Mouse (Mus musculus) retina, adult 2 months (tissue): ENCODE measurements around the gene Sfxn2.
A peak's percentile ranks its signal among the peaks of the same experiment; 100 is the strongest.

ENCODE experiments used
- DNase-seq: peaks from one replicate; pipeline ENCODE4 v3.0.0-alpha.2; 2012; ENCODE audit warnings: low read depth, low spot score

The Sfxn2 gene

DNA sequence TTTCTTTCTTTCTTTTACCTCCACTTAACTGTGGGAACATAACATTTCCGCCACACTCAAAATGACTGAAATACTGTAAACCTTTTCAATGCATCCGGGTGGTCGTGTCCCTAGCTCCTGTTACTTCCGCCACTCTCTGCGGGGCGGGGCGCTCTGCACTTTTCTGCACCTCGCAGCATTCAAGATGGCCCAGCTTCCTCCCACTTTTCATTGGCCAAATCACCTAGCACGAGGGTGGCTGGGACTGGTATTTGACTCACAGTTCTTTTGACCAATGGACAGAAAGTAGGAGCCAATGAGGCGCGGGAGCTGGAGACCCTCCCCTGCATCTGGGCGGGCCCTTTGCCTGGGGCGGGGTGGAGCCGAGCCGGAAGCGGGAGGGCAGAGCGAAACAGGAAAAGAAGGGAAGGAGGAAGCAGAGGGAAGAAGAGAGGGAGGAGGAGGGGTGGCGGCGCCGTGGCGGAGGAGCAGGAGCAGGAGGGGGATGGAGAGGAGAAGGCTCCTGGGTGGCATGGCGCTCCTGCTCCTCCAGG lies 25.6 kb downstream of the Sfxn2 start, which contains the start of gene Wbp1l:
TSS of gene Wbp1l (plus strand) at position 365 of the 533 bp plus-strand sequence.
- DNase-seq = peak; percentile 66

DNA sequence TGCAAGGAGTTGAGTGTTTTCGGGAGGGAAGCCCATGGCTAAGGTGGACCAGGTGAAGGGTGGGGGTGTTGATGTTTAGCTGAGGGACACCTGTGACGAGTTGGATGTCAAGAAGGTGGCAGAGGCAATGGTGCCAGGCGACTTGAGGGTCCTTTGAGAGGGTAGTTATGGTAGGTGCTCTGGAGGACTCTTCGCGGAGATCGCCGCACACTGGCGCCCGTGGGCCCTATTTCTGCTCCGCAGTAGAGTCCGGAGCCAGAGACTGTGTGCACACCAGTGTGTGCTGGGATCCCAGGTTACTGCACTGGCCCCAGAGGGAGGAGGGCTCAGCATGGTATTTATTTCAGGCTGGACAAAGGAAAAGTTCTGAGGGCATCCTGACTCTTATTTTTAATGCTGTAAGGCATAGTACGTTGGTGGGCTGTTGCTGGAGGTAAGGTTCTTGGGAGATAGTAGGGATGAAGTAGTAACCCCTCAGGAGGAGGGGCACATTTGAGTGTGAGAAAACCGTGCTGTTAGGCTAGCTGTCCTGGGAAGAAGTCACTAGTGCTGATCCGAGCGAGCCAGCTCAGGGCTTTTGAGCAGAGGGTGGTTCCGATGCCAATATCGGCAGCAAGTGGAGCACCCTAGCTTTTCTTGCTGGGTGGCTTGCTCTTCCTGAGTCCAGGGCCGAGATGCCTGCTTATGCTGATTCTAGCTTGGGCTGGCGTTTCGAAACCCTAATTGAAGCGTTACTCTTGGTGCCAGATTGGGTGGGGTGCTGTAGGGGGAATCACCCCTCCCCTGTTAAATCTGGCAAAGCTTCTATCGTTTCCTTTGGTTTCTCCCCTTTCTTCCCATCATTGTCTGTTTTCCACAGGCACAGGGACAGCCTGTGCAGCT lies 26.5 kb downstream of the Sfxn2 start:
- DNase-seq = no peak

DNA sequence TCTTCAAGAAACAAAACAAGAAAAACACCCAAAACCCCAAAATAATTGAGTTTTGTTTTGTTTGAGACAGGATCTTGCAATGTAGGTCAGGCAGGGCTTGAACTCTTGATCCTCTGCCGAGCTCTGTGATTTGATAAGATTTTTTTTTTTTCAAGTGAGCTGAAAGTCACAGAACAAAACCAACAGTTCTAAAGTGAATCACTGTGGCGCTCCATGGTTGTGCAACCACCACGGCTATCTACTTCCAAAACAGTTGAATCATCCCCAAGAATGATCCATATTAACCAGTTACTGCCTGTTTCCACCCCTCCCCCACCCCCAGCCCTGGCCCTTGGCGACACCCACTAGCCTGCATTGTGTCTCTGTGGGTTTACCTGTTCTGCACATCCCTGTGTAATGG lies 27.2 kb downstream of the Sfxn2 start:
- no peak for DNase-seq

DNA sequence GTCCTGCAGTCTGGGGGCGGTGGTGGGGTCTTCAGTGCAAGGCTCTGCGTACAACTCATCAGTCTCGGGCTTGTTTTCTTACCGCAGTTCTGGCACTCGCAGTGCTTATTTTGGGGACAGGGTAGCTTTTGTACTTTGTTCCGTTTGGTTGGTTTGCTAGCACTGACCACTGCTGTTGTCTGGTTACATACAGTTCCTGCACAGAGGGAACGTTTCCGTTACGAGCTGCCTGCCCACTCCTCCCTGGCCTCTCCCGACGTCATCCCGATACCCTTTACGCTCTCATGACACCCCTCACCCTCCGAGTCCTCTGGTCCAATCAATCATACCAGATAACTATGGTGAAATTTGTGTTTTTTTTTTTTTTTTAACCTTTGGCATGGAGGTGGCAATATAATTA lies 28.3 kb downstream of the Sfxn2 start:
- no peak for DNase-seq

DNA sequence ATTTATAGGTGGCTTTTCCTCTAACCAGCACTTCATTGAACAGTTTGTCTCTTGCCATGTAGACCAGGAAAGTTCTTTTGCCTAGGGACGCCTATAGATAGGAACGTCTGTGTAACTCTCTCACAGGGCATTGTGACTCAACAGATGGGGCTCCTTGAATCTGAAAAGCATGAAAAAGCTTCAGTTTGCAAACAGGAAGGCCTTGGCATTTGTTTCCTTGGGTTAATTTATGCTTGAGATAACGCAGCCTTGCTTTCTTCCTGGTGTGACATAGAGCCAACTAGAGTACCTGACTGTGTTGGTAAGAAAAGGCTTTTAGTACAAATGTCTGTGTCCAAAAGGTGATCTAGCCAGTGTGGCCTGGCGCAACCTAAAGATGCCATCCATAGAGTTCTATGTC lies 29.2 kb downstream of the Sfxn2 start:
- DNase-seq = no peak

DNA sequence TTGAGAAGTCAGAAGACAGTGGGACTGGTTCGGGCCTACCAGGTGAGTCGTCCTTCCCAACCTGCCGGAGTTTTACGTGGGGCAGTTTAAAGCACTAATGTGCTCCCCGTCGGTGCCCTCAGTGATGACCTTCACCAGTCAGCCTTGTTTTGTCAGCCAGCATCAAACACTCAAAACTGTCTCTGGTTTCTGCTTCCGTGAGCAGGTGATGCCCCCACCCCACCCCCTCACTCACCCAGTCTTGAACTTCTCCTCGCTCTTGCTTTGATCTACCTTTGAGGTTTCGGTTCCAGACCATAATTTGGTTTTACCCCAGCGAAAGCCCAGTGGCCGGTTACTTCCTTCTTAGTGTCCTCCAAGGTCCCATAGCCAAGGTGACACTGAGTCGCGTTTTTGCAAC lies 33.6 kb downstream of the Sfxn2 start:
- no peak for DNase-seq

DNA sequence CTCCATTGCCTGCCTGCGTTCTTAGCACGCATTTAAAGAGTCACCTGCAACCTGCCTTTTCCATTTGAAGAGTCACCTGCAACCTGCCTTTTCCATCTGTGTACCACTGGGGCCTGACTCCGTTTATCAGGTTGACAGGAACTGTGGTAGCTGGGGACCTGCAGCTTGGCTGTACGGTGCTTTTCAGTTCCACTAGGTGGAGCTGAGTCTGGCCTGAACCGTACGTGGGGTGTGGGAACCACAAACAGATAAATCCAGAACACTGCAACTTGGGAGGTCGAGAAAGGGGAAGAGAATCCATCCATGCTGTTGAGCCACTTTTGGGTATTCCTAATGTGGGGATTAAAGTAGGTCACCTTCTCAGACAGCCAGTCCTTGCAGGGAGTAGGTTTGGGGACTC lies 34.3 kb downstream of the Sfxn2 start:
- DNase-seq = no peak

DNA sequence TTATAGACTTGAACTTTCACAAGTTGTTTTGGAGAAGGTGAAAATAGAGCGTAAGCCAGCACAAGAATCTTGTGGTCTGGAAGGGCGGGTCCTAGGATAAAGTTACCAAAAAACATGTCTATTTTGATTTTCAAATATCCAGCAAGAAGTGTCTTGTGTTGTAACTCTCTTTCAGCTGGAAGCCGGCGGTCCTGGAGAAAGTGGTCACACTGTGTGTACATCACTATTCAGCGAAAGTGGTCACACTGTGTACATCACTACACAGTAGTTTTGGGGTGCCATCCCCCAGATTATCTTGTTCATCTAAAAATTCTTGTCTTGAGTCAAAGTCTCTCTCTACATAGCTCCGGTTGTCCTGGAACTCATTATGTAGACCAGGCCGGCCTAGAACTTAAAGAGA lies 35.0 kb downstream of the Sfxn2 start:
- no peak for DNase-seq

DNA sequence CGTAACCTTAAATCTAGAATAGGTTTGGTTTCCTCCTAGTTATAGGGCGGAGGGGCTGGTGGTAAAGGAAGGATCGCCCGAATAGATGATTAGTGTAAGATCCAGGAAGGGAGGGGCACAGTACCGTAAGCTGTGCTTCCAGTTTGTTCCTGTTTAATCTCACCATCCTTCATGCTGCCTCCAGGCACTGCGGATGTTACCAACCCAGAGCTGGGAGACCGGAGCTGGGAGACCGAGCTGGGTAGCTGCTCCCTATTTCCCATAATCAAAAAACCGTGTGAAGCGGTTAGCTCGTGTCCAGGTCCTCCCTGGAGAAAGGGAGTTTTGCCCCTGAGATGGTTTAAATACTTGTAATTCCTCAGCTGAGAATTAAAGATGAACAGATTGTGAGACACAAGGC lies 43.2 kb downstream of the Sfxn2 start:
- DNase-seq = no peak

DNA sequence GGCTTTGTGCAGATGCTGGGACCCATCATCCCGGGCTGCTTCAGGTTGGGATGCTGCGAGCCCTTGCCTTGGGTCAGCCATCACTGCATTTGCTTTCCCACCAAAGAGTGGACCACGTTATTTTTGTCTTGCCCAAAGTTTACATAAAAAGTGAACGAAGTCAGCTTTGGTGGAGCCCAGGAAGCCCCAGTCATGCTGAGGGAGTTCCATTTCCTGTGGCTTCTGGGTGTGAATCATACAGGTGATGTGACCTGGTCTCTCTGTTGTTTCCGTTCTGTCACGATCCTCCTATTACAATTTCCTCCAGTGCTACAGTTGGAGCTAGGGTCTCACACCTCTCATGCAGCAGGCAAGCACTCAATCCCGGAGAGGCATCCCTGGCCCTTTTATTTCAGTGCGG lies 44.2 kb downstream of the Sfxn2 start:
- DNase-seq = no peak

DNA sequence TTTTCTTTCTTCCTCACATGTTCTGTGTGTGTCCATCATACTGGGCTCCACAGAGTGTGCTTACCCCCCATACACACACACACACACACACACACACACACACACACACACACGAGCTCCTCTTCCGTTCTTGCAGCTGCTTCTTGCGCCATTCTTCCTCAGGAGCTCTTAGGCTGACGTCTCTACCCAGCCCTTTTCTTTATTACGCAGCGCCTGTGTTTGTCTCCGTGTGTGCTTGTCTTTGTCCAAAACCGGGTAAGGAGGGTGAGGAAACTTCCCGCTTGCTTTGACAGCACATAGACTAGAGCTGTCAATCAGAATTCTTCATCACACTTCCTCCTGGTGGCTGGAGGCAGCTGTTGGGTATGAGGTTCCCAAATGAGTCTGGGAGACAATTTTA lies 45.2 kb downstream of the Sfxn2 start:
- no peak for DNase-seq

DNA sequence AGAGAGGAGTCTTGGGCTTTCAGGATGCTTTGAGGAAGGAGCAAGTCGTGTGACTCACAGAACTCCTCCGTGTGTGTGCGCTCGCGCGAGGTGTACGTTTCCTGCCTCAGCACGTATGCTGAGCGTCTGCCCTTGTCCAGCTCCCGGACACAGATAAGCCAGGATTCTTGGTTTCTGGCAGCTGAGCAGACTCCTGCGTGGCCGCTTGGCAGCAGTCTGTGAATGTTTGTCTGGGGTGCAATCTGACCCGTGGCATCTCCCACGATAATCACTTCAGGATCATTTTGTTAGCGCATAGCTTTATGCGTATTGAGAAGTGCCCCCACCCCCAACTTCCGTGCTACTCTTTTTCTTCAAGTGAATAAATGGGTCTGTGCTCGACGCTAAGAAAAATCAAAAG lies 45.8 kb downstream of the Sfxn2 start:
- DNase-seq = no peak

DNA sequence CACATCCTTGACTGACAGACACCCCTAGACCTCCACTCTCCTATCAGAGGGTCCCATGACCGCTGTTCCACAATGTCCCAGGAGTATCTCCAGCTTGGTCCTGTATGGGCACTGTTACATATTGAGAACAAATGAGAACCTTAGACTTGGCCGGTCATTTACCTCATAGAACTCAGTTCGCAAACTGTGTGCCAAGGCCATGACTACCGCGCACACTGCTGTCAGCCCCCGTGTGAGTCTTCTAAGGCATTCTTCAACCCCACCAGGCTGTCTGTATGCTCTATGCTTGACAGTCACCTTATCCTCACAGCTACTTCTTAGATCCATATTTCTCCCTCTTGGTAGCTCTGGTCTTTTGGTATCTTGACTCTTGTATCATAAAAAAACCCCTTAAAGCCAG lies 46.4 kb downstream of the Sfxn2 start:
- DNase-seq = no peak

DNA sequence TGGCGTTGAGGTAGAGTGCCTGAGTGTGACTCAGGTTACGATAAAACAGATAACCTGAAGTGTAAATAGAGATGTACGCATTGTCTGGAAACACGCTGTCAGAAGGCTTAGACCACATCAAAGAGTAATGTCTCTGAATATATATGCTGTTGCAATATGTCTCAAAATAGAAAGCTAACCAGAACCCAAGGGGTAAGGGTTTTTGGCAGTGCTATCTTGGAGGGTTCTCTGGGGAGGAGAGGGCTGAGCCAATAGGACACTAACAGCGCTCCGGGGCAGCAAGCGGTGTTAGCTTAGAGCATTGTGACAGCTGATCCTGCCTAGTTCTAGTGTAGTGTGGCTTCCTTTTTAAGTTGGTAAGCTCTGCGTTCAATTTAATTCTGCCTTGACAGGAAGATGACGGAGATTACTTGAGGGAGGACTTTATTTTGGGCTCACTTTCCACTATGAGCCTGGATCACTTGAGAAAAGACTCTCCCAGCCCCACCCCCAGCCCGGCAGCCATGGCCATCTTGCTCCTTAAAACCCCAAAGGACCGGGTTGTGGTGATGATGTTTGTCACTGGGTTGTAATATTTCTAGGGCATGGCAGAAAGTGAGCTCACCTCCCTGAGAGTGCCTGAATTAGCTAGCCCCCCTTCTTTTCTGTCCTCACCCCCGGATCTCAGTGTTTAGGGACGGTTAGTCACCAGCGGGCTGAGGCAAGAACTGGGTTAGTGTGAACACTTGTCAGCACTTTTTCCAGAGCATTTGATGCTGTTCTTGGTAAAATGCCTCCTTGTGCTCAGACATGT lies 47.0 kb downstream of the Sfxn2 start:
- no peak for DNase-seq

DNA sequence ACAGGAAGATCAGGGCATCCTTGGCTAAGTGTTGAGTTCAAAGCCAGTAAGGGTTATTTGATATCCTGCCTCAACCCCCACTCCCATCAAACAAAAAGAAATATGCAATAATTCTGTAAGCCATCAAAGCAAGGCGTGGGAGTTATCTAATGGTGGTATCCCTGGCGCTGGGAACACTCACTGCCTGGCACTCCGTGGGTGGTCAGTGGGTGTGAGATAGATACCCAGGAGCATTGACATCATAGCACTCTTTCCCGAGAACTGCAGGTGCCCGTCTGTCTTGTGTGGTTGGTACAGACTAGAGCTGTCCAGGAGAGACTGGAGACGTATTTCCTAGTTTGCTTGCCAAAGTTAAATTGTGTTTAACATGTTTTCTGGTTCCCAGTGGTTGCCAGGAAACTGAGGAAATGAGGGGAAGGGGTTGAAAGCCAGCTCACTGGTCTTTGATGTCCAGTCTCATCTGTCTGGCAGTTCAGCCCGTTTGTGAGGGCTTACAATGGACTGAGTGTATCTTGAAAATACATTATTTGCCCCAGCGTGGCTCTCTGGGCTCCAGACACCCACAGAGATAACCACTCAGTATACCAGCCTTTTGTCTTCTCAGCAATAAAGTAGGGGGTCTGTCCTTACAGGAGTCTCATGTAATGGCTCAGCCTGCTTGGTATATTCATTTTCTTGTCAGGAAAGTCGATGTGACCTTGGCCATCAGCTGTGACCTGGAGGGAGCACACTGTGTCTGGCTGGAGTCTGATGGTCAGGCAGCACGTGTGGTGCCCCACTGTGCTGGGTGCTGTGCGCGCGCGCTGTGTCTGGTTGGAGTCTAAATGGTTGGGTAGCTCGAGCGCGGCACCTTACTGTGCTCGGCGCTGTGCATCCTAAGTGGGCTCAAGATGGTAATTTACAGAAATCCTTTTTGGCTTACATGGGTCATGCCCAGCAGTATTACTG lies 48.3 kb downstream of the Sfxn2 start:
- no peak for DNase-seq

DNA sequence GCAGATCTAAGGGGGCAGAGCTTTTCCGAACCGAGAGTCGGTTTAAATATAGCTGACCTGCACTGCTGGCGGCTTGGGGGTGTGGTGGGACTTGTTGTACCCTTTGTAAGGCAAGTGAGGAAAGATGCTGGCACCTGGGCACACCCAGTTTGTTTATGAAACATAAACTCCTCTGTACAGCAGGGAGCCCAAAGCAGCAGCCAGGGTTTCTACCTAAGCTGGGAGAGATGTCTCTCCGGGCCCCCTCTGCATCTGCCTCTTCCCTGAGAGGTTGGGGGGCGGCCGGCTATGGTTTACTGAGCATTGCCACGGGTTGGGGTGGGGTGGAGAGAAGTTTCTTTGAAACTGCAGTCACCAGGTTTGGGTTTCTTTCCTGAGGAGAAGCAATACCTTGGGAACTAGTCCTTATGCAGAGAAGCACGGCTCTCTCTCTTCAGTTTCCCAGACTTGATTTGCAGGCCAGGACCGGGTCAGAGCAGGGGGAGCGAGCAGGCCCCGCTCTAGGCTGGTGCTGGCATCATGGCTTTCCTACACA lies 49.6 kb downstream of the Sfxn2 start:
- no peak for DNase-seq

DNA sequence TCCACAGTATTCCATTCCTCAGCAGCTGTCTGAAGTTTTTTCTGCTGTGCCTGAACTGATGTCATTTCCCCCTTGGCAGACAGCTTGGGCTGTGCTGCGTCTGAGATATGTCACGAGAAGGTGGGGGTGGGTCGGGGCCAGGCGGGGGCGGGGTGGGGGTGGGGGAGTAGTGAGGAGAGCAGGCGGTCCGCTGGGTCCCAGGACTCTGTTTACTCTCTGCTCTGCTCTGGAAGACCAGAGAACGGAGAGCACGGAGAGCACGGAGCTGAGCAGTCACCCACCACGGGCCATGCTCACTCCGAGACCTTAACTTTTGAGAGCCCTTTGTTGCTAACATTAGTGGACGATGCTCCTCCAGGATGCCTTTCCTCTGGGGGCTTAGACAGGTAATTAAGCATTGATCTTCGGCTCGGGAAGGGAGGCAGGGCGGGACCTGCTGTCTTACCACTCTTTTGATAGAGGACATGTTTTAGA lies 50.1 kb downstream of the Sfxn2 start:
- DNase-seq = no peak

DNA sequence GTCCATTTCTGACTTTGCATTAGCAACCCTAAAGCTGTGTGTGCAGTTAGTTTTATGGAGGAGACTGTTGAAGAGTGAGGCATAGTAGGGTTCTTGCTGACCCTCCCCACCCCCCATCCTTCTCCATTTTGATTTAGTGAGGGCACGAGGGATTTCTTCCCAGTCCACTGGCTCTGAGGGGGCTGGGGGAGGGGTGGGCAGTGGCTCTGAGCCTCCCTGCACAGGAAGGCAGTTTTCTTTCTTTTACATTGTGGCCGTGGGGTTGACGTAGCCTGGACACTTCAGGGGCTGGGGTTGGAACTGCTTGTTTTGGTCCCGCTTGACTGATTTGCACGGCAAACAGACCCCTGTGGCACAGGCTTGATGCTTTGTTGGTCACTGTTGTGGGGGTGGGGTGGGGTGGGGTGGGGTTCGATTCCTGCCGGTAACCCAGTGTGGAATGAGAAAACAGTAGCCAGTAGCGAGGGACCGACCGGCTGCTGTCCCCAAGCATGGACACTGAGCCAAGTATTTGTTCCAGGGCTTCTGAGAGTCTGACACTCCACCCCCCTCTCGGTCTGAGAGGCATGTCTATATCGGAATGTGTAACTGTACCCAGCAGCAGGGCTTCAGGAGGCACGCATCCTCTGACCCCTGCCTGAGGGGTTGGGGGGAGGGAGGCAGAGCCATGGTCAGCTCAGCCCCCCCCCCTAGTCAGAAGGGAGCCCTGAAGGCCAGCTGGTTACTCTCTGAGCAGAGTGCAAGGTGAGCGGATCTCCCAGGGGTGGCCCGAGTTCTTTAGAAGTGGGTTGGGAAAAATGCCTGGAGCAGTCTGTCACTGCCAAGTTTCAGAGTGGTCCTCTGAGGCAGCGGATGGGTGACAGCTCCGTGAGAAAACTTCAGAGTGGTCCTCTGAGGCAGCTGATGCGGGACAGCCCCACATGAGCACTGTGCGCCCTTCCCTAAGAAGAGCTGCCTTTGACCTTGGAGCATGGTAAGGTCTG lies 50.9 kb downstream of the Sfxn2 start:
- no peak for DNase-seq

DNA sequence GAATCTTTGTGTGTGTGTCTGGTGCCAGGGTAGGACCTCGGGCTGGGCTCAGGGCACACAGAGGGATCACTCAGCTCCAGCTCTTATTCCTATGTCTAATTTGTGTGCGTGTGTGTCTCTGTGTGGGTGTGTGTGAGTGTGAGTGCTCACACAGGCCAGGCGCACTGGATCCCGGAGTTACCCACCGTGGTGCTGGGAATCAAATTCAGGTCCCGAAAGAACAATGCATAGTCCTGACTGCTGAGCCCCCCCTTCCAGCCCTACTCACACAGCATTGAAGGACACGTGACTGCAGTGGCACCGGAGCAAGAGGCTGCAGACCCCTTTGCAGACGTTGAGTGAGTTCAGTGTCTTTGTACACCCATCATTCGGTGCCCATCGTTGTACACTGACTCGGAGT lies 51.9 kb downstream of the Sfxn2 start:
- no peak for DNase-seq

DNA sequence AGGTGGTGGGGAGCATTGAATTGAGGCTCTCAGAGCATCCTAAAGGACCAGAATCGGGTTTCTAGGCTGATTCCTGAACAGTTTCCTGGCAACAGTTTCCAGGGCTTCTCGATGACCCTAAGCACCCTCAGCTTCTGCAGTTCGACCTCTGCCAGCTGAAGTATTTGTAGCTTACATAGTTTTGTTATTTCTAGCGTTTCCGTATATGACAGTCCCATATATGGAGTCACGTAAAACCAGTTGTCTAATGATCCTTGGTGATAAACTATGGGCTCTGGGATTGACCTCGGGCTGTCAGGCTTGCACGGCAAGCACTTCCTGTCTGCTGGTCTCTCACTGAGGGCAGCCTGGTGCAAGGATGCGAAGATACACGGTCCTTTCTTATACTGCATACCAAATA lies 52.4 kb downstream of the Sfxn2 start:
- DNase-seq = no peak
